Mouse (Mus musculus) lung, embryonic 14.5 days (tissue): ENCODE results near the gene Lrrc28. TPM values are rescaled to one million over a fixed set of nuclear protein-coding genes. Genes with fewer than 3 reads are reported as not detected.

Experiments used
- ATAC-seq: fragments of 200-750 bp; cut with Nextera tagmentation; 2 replicates; pipeline ENCODE4 v1.8.0; 2017; ENCODE audit warnings: mild to moderate bottlenecking, moderate TSS enrichment, moderate library complexity; ENCODE audit not compliant: insufficient read depth
- DNase-seq: peaks from one replicate; pipeline ENCODE4 v3.0.0-alpha.2; 2015
- H3K27ac ChIP-seq: fragments of 300-500 bp; sonication (generic); 2 replicates; pipeline ENCODE4 v1.5.1; 2014; ENCODE audit warnings: low read depth, mild to moderate bottlenecking, moderate library complexity
- H3K27me3 ChIP-seq: fragments of 300-500 bp; sonication (generic); 2 replicates; pipeline ENCODE4 v1.6.1; 2014; ENCODE audit warnings: low read length, control low read depth; ENCODE audit not compliant: insufficient read depth
- H3K36me3 ChIP-seq: fragments of 300-500 bp; sonication (generic); 2 replicates; pipeline ENCODE4 v1.6.1; 2014; ENCODE audit warnings: control low read depth; ENCODE audit not compliant: insufficient read depth
- H3K4me1 ChIP-seq: fragments of 300-500 bp; sonication (generic); 2 replicates; pipeline ENCODE4 v1.6.1; 2014; ENCODE audit warnings: antibody characterized with exemption, control low read depth; ENCODE audit not compliant: insufficient read depth
- H3K4me2 ChIP-seq: fragments of 300-500 bp; sonication (generic); 2 replicates; pipeline ENCODE4 v1.6.1; 2014; ENCODE audit warnings: mild to moderate bottlenecking
- H3K4me3 ChIP-seq: fragments of 300-500 bp; sonication (generic); 2 replicates; pipeline ENCODE4 v1.5.1; 2014; ENCODE audit warnings: low read depth, low read length
- H3K9ac ChIP-seq: fragments of 300-500 bp; sonication (generic); 2 replicates; pipeline ENCODE4 v1.6.1; 2014
- H3K9me3 ChIP-seq: fragments of 300-500 bp; sonication (generic); 2 replicates; pipeline ENCODE4 v1.6.1; 2016; ENCODE audit warnings: low read depth, low read length, control low read depth
- CTCF ChIP-seq: IDR thresholded peaks from 2 replicates; pipeline ENCODE4 v1.5.1; 2016; ENCODE audit warnings: antibody characterized with exemption, low read depth
- WGBS: fragments of 180-500 bp; shearing (Covaris S2); extraction: QIAGEN DNeasy Blood & Tissue Kit; methylation state at CpG from one replicate; pipeline ENCODE4 v1.1.7; 2014; 5-methylcytosine and 5-hydroxymethylcytosine counted together
- polyA plus RNA-seq: library from polyadenylated mRNA; unstranded; fragments of >200 nt; fragmentation: Nextera tagmentation; extraction: Ambion mirVana; gene quantifications from 2 replicates; pipeline ENCODE4 v1.2.1, GENCODE M21; 2014

Lrrc28 gene
- polyA plus RNA-seq, 1 experiment from 2014 or later, result 16.6 TPM

DNA sequence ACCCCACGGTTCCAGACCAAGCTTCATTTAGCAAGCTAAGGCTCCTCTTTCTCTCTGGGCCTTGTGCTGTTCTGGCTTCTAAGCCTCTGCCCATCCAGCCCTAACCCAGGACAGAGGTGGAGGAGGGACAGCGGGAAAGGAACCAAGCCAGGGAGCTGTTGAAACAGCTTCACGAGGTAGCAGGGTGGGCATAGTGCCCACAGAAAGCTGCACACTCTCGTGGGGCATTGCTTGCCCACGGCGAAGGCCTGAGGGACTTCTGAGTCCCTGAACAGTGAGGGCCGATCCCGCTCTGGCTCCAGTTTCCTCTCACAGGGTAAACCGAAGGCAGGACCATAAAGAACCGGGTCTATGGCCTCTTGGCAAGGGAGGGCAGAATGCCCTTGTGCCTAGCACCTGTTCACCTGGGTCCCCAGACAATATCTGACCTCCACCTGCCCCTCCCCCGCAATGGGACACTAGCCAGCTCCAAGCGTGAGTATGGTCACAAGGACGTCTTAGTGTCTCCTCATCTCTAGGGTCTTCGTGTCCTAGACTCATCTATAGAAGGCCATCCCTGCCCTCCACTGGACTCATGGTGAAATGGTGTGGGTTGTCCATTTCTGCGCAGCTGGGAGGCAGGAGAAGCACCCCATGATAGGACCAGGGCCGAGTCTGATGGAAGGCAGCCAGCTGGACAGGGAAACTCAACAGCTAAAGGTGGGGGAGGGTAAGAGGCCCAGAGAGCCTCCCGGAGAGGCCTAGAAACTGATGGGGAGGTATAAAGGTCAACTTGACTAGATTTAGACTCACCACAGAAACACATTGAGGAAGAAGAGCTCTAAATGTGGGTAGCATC lies 165.3 kb downstream of the Lrrc28 start:
- Histone ChIP-seq H3K27ac (no peak overlapping the region), H3K4me1 (peaks cover 6% of the 10 kb centered on the region; the same call in 1 of the 2 replicates), H3K9ac (no peak overlapping the region; the same call in 1 of the 2 replicates), H3K27me3 (no peaks in the 10 kb centered on the region), H3K9me3 (no peaks in the 10 kb centered on the region), H3K4me3 (no peak overlapping the region), H3K36me3 (no peaks in the 10 kb centered on the region), H3K4me2 (no peak overlapping the region)
- 74% methylated on average over 17 of the region's 17 CpGs for WGBS
- peak; percentile 78 for ATAC-seq
- peak; percentile 49 for TF ChIP-seq CTCF
- peak; percentile 77 for DNase-seq

DNA sequence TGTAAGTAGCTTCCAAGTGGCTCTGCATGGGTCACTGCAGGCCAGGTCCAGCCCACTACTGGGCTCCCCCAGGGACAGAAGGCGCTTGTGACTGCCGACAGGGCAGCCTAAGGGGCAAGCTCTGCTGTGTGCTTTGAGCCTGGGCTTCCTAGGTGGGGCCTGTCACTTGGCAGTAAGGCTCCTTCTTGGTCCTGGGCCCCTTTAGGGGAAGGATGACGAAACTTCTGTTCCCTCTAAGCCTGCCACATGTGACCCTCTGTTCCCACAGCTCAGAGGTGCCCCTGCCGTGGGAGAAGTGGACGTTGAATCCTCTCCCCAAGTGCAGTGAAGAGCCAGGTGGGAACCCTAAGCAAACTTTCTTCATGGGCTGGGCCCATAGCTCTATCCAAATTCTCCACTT lies 165.9 kb downstream of the Lrrc28 start:
- TF ChIP-seq CTCF, result no peak
- Histone ChIP-seq H3K27me3 (no peaks in the 10 kb centered on the region), H3K36me3 (no peaks in the 10 kb centered on the region), H3K9me3 (no peaks in the 10 kb centered on the region), H3K4me3 (no peak overlapping the region), H3K27ac (no peak overlapping the region), H3K9ac (no peak overlapping the region; the same call in 1 of the 2 replicates), H3K4me2 (no peak overlapping the region), H3K4me1 (peaks cover 6% of the 10 kb centered on the region; the same call in 1 of the 2 replicates)
- no peak for ATAC-seq
- 60% methylated on average over 5 of the region's 5 CpGs for WGBS
- DNase-seq, result no peak

DNA sequence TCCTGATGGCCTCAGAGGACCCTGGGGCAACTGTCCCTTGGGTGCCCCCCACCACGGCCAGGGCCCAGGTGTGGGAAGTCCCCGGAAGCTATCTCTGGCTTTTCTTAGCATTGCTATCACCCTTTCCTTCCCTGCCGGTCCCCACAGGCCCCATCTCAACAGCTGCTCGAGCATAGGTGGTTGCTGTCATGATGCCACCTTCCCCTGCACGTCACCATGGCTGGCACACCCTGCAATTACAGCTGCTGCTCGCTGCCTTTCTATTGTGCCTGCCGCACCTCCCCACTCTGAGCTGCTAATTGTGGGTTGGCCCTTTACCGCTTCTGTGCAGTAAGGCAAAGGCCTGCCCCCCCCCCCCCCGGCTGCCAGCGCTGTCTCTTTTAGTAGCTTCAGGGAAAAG lies 167.1 kb downstream of the Lrrc28 start:
- no peak overlapping the region for H3K9ac ChIP-seq
- no peak overlapping the region for H3K4me2 ChIP-seq
- no peaks in the 10 kb centered on the region for H3K9me3 ChIP-seq
- DNase-seq, result no peak
- no peak overlapping the region for H3K4me3 ChIP-seq
- H3K27ac ChIP-seq, result no peak overlapping the region
- no peak for ATAC-seq
- H3K27me3 ChIP-seq, result no peaks in the 10 kb centered on the region
- H3K4me1 ChIP-seq, result peaks cover 6% of the 10 kb centered on the region; the same call in 1 of the 2 replicates
- no peak for TF ChIP-seq CTCF
- 73% methylated on average over 8 of the region's 10 CpGs for WGBS
- H3K36me3 ChIP-seq, result no peaks in the 10 kb centered on the region

DNA sequence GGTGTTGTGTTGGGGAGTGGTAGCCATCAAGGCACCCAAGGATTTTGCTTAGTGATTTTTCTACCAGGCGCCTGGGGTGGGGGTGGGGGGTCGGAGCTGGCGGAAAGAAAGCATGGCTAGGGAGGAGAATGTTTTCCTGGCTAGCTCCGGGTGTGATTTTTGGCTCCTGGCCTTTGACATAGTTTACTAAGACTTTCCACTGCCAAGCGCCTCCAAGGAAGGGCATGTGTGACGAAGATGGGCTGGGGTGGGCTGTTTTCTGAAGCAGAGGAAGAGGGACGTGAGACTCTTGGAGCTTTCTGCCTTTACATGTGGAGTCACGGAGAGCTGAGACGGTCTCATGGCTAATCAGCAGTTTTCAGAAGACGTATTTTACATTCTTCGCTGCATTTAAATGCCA lies 173.8 kb downstream of the Lrrc28 start:
- peaks cover 10% of the 10 kb centered on the region for H3K4me1 ChIP-seq
- no peaks in the 10 kb centered on the region for H3K27me3 ChIP-seq
- peak overlapping the region; percentile 31 for H3K4me2 ChIP-seq
- no peak overlapping the region for H3K9ac ChIP-seq
- H3K36me3 ChIP-seq, result no peaks in the 10 kb centered on the region
- peak overlapping the region; percentile 30; the same call in 1 of the 2 replicates for H3K27ac ChIP-seq
- DNase-seq, result peak; percentile 93
- TF ChIP-seq CTCF, result no peak
- no peaks in the 10 kb centered on the region for H3K9me3 ChIP-seq
- peak; percentile 83 for ATAC-seq
- WGBS, result 32% methylated on average over 11 of the region's 11 CpGs
- H3K4me3 ChIP-seq, result no peak overlapping the region

DNA sequence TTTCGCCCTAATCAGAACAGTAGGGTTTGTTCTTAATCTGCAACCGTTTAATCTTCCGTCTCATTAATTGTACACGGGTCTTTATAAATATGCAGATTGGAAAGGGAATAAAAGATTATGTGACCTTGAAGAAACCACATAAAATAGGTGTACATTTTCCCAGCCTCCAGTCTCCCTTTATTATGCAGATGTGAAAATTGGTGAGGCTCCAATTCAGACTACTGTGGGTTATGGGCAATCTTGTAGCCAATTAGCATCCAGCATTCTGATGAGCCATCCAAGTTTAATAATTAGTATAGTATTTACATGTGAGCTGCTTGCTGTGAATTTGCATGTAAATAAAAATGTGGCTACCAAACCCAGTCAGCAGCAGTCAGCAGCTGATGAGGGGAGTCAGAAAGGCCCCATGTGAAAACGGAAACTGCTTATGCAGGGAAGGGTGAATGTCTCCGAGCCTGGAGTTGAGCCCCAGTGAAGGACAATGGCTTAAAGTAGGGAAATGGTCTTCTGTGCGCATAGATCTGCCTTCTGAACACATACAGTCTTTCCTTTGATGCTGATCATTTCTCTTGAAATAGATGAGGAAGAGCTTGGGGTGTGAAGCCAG lies 176.2 kb downstream of the Lrrc28 start:
- DNase-seq (no peak), ATAC-seq (no peak)
- WGBS, result 86% methylated on average over 7 of the region's 7 CpGs
- H3K4me2 ChIP-seq, result no peak overlapping the region
- no peak overlapping the region for H3K4me3 ChIP-seq
- no peaks in the 10 kb centered on the region for H3K9me3 ChIP-seq
- no peaks in the 10 kb centered on the region for H3K27me3 ChIP-seq
- no peaks in the 10 kb centered on the region for H3K36me3 ChIP-seq
- no peak overlapping the region for H3K9ac ChIP-seq
- no peak overlapping the region for H3K27ac ChIP-seq
- peaks cover 10% of the 10 kb centered on the region for H3K4me1 ChIP-seq
- no peak for TF ChIP-seq CTCF

DNA sequence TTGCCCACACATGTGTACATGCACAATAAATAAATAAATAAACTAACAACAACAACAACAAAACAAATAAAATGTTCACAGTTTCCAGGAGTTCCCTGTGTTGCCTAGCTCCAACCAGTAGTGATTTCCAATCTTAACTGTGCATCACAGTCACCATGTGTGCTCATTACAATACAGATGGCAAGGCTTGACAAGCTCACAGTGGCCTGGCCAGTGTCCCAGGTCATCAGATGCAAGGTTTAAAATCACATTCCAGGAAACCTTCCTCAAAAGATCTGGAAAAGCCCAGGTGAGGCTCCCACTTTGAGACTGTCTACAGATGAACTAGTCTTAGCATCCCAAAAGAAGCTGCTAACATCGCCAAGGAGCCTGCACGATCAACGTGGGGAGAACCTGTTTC lies 176.9 kb downstream of the Lrrc28 start:
- peaks cover 16% of the 10 kb centered on the region for H3K4me1 ChIP-seq
- H3K4me2 ChIP-seq, result no peak overlapping the region

DNA sequence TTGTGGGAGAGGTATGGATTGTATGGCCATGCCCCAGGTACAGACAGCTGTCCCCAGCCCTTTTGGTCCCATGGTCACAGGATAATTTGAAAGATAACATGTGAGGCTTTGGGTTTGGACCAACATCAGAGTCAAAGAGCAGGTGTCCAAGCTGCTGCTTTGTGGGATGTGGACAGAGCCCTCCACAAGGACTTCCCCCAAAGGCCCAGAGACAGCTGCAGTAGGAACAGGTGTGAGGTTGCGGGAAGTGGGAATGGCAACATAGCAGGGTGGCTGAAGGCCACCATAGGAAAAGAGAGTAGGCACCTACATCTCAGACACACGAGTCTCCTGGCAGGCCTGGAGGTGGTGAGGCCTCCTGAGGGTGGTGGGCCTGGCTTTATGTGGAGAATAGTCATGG lies 178.7 kb downstream of the Lrrc28 start:
- Histone ChIP-seq H3K4me1 (peaks cover 27% of the 10 kb centered on the region), H3K4me2 (no peak overlapping the region), H3K4me3 (no peak overlapping the region), H3K27ac (no peak overlapping the region), H3K9me3 (no peaks in the 10 kb centered on the region), H3K9ac (no peak overlapping the region), H3K27me3 (no peaks in the 10 kb centered on the region), H3K36me3 (no peaks in the 10 kb centered on the region)
- TF ChIP-seq CTCF, result no peak
- DNase-seq (no peak), ATAC-seq (no peak)
- 80% methylated on average over 2 of the region's 2 CpGs for WGBS

More for the DNA sequence above, 176.9 kb downstream of the Lrrc28 start:
- Histone ChIP-seq H3K27ac (no peak overlapping the region), H3K36me3 (no peaks in the 10 kb centered on the region), H3K4me3 (no peak overlapping the region), H3K9me3 (no peaks in the 10 kb centered on the region), H3K27me3 (no peaks in the 10 kb centered on the region), H3K9ac (no peak overlapping the region)
- no peak for TF ChIP-seq CTCF
- 91% methylated on average over 3 of the region's 3 CpGs for WGBS
- DNase-seq, result no peak
- ATAC-seq, result no peak
